Mouse (Mus musculus) limb, embryonic 13.5 days (tissue): ENCODE data around the gene Itga3. TPM values are rescaled to one million over a fixed set of nuclear protein-coding genes. Genes with fewer than 3 reads are reported as not detected.
"Not testable (repeated sequence)": the region's sequence is repeated elsewhere in the genome, so short reads cannot be mapped to it uniquely, and the experiment has no call there.

Source experiments
- ATAC-seq: fragments of 200-750 bp; cut with Nextera tagmentation; 2 replicates; pipeline ENCODE4 v1.8.0; 2017; ENCODE audit warnings: low read depth, moderate number of reproducible peaks, moderate TSS enrichment; ENCODE audit not compliant: low FRiP score
- H3K27ac ChIP-seq: fragments of 300-500 bp; sonication (generic); 2 replicates; pipeline ENCODE4 v1.5.1; 2015; ENCODE audit warnings: inconsistent platforms, mild to moderate bottlenecking, moderate library complexity
- H3K27me3 ChIP-seq: fragments of 300-500 bp; sonication (generic); 2 replicates; pipeline ENCODE4 v1.6.1; 2015; ENCODE audit warnings: mild to moderate bottlenecking, inconsistent platforms
- H3K36me3 ChIP-seq: fragments of 300-500 bp; sonication (generic); 2 replicates; pipeline ENCODE4 v1.6.1; 2015; ENCODE audit warnings: inconsistent platforms, mild to moderate bottlenecking, moderate library complexity
- H3K4me1 ChIP-seq: fragments of 300-500 bp; sonication (generic); 2 replicates; pipeline ENCODE4 v1.6.1; 2015; ENCODE audit warnings: inconsistent platforms
- H3K4me2 ChIP-seq: fragments of 300-500 bp; sonication (generic); replicated peaks from 2 replicates; pipeline ENCODE4 v1.6.1; 2015; ENCODE audit warnings: inconsistent platforms, mild to moderate bottlenecking, moderate library complexity
- H3K4me3 ChIP-seq: fragments of 300-500 bp; sonication (generic); 2 replicates; pipeline ENCODE4 v1.5.1; 2015; ENCODE audit warnings: moderate library complexity, mild to moderate bottlenecking, inconsistent platforms
- H3K9ac ChIP-seq: fragments of 300-500 bp; sonication (generic); 2 replicates; pipeline ENCODE4 v1.6.1; 2015; ENCODE audit warnings: mild to moderate bottlenecking, inconsistent platforms
- H3K9me3 ChIP-seq: fragments of 300-500 bp; sonication (generic); 2 replicates; pipeline ENCODE4 v1.6.1; 2016; ENCODE audit warnings: inconsistent platforms
- WGBS: fragments of 180-500 bp; shearing (Covaris S2); methylation state at CpG from one replicate; pipeline ENCODE4 v1.1.7; 2015; 5-methylcytosine and 5-hydroxymethylcytosine counted together
- polyA plus RNA-seq: library from polyadenylated mRNA; unstranded; fragments of >200 nt; fragmentation: Nextera tagmentation; extraction: Ambion mirVana; gene quantifications from 2 replicates; pipeline ENCODE4 v1.2.1, GENCODE M21; 2015

Itga3 gene
- polyA plus RNA-seq, 1 experiment from 2014 or later, result 8.9 TPM

DNA sequence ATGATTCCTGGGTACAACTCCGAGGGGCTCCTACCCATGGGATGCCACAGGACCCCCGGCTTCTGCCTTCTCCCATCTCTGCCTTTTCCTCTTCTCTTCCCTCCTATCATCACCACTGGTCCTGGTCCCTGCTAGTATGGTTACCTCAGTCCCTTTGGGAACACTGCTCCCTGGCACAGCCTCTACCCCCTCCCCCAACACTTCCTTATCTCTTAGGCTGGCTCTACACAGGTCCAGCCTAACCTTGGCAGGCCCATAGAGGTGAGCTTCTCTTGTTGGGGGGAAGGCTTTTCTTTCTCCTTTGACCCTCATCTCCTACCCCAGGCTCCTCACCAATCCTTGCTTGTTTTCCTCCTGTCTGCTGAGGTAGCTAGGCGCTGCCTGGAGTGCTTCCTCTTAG is 61.1 kb downstream of the Itga3 start:
- Histone ChIP-seq H3K27ac (no peak overlapping the region), H3K9me3 (no peaks in the 10 kb centered on the region), H3K36me3 (peaks cover 69% of the 10 kb centered on the region), H3K27me3 (no peaks in the 10 kb centered on the region; the same call in 1 of the 2 replicates), H3K4me1 (peaks cover 25% of the 10 kb centered on the region), H3K4me2 (no peak overlapping the region), H3K9ac (no peak overlapping the region), H3K4me3 (no peak overlapping the region)
- WGBS, result 77% methylated on average over 3 of the region's 3 CpGs
- no peak for ATAC-seq

DNA sequence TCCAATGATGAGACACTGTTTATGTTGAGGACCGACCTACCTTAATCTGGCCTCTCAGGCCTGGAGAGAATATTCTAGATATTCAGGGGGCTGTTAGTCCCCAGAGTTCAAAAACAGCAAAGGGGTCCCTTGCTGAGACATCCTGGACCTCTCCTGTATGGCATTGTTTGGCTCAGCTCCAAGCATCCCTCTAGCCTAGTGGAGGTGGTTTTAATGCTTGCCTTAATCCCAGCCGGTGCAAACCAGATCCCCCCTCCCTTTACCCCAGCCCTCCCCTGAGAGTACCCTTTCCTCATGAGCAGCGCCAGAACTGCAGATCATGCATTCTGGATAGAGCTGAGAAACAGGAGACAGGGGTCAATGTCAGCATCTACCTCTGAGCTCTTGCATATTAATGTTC is 64.1 kb downstream of the Itga3 start:
- peak overlapping the region; percentile 94 for H3K9ac ChIP-seq
- WGBS, result 31% methylated on average over 3 of the region's 3 CpGs
- H3K9me3 ChIP-seq, result no peaks in the 10 kb centered on the region
- no peak for ATAC-seq
- peaks cover 38% of the 10 kb centered on the region for H3K4me1 ChIP-seq
- H3K4me3 ChIP-seq, result peak overlapping the region; percentile 75
- H3K36me3 ChIP-seq, result peaks cover 44% of the 10 kb centered on the region
- H3K27me3 ChIP-seq, result no peaks in the 10 kb centered on the region
- no peak overlapping the region for H3K27ac ChIP-seq
- H3K4me2 ChIP-seq, result peak overlapping the region; percentile 85

DNA sequence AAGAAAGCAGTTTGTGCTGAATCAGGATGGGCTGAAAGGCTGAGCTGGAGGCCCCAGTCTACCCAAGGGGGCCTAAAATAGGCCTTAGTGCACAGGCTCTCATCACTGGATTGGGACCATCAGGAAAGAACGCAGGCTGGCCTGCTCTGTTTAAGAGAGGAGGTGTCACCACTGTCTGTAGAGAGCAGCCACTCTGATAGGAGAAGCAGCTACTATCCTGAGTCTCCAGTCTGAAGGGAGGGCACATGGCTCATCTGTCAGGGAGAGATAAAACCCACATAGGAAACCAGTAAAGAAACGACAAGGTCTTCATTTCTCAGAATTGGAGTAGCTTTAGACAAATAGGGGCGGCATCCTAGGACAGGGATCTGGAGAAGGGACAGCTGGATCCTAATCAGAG is 64.5 kb downstream of the Itga3 start:
- H3K9ac ChIP-seq, result peak overlapping the region; percentile 94
- H3K27me3 ChIP-seq, result no peaks in the 10 kb centered on the region
- peak overlapping the region; percentile 75 for H3K4me3 ChIP-seq
- H3K4me1 ChIP-seq, result peaks cover 42% of the 10 kb centered on the region
- no peaks in the 10 kb centered on the region for H3K9me3 ChIP-seq
- WGBS, result 57% methylated on average over 3 of the region's 3 CpGs
- H3K4me2 ChIP-seq, result peak overlapping the region; percentile 85
- ATAC-seq, result no peak
- H3K36me3 ChIP-seq, result peaks cover 40% of the 10 kb centered on the region
- H3K27ac ChIP-seq, result no peak overlapping the region

DNA sequence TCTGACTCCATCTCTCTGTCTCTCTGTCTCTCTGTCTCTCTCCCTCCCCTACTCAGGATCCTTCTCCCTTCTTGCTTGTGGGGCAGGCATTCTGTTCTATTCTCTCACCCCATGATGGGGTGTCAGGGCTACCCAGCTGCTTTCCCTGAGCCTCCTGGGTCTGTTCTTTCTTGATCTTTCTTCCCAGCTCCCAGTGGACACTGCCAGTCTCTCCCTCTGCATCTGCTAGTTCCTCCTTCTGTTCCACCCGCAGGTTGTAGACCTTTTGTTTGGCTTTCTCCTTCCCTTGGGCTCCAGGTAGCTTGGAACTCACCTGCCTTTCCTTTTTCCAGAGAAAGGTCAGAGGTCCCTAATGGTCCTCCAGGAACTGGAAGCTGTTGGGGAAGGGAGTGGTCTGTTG is 65.2 kb downstream of the Itga3 start:
- Histone ChIP-seq H3K9me3 (no peaks in the 10 kb centered on the region), H3K4me1 (peaks cover 46% of the 10 kb centered on the region), H3K9ac (peak overlapping the region; percentile 94), H3K36me3 (peaks cover 33% of the 10 kb centered on the region), H3K27ac (no peak overlapping the region; the same call in 1 of the 2 replicates), H3K4me3 (peak overlapping the region; percentile 75), H3K4me2 (peak overlapping the region; percentile 85), H3K27me3 (no peaks in the 10 kb centered on the region)
- ATAC-seq, result no peak
- 40% methylated on average over 1 of the region's 1 CpGs for WGBS

DNA sequence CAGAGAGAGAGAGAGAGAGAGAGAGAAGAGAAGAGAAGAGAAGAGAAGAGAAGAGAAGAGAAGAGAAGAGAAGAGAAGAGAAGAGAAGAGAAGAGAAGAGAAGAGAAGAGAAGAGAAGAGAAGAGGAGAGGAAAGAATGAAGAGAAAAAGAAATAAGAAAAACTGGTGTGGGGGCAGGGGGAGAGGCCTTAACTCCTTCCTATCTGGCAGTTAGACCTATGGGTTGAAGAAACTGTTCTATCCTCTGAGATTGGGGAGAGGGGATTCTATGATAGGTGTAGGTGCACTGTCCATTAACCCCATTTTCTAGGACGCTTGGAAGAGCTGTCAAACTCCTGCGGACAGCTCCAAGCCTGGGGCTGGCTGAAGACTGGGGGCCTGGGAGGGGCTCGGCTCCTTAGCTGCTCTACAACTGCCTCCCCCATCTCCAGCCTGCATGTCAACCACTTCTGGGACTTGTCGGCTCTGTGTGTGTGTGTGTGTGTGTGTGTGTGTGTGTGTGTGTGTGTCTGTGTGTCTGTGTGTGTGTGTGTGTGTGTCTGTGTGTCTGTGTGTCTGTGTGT is 65.7 kb downstream of the Itga3 start:
- H3K27me3 ChIP-seq, H3K27ac ChIP-seq, ATAC-seq, H3K9me3 ChIP-seq: not testable (repeated sequence)
- 12% methylated on average over 4 of the region's 4 CpGs for WGBS
- Histone ChIP-seq H3K36me3 (peaks cover 28% of the 10 kb centered on the region), H3K4me2 (peak overlapping the region; percentile 85), H3K4me3 (peak overlapping the region; percentile 75), H3K9ac (peak overlapping the region; percentile 94), H3K4me1 (peaks cover 51% of the 10 kb centered on the region)

DNA sequence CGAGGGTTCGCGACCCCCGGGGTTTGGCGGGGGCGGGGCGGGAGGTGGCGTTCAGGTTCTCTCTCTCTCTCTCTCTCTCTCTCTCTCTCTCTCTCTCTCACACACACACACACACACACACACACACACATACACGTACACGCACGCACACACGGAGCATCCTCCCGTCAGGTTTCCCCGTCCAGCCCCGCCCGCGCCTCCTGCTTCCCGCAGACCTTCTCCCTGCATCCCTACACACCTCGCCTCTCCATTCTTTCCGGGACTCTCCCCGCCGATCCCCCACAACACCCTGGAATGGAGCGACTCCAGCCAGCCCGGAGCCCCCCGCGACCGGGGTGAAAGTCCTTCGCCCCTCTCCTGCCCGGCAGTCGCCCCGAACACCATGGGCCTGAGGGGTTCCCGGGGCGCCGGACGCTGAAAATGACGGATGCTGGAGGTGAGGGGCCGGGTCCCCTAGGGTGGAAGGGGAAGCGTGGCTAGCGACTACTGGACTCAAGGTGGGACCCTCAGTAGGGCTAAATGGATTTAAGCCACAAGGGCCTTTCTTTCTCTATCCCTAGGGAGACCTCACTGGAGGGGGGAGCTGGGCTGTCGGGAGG is 66.4 kb downstream of the Itga3 start:
- peak; percentile 32; the same call in 1 of the 2 replicates for ATAC-seq
- Histone ChIP-seq H3K4me1 (peaks cover 53% of the 10 kb centered on the region), H3K4me2 (peak overlapping the region; percentile 85), H3K4me3 (peak overlapping the region; percentile 75), H3K27ac (peak overlapping the region; percentile 97), H3K9me3 (no peaks in the 10 kb centered on the region), H3K9ac (peak overlapping the region; percentile 94), H3K36me3 (peaks cover 28% of the 10 kb centered on the region), H3K27me3 (no peaks in the 10 kb centered on the region)
- WGBS, result 1% methylated on average over 37 of the region's 40 CpGs

DNA sequence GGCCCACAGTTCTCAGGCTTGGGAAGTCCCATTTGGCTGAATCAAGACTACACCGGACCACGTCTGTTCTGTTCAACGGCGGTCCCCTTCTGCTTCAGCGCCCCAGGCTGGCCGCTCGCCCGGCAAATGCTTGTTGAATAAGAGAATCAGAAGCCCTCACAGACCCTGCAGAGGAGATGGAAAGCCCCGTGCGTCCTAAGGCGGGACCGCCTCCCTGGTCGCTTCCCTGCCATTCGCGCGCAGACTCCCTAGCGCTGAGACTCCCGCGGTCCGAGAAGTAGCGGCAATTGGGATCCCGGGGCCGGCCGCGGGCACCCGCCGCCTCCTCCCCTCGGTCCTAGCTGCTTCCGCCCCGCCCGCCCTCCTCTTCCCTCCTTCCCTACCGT is 67.0 kb downstream of the Itga3 start, which contains the start of gene Samd14:
Samd14 (plus strand) TSS at position 251 of the 386 bp plus-strand sequence.
- peaks cover 28% of the 10 kb centered on the region for H3K36me3 ChIP-seq
- H3K27me3 ChIP-seq, result no peaks in the 10 kb centered on the region
- peak within 1 kb of the TSS; percentile 97 for H3K27ac ChIP-seq
- H3K9me3 ChIP-seq, result no peaks in the 10 kb centered on the region
- ATAC-seq, result peak; percentile 77
- WGBS, result under 1% methylated on average over 30 of the region's 32 CpGs
- peak within 1 kb of the TSS; percentile 85 for H3K4me2 ChIP-seq
- H3K4me3 ChIP-seq, result peak within 1 kb of the TSS; percentile 75
- H3K4me1 ChIP-seq, result peaks cover 53% of the 10 kb centered on the region
- peak within 1 kb of the TSS; percentile 94 for H3K9ac ChIP-seq

DNA sequence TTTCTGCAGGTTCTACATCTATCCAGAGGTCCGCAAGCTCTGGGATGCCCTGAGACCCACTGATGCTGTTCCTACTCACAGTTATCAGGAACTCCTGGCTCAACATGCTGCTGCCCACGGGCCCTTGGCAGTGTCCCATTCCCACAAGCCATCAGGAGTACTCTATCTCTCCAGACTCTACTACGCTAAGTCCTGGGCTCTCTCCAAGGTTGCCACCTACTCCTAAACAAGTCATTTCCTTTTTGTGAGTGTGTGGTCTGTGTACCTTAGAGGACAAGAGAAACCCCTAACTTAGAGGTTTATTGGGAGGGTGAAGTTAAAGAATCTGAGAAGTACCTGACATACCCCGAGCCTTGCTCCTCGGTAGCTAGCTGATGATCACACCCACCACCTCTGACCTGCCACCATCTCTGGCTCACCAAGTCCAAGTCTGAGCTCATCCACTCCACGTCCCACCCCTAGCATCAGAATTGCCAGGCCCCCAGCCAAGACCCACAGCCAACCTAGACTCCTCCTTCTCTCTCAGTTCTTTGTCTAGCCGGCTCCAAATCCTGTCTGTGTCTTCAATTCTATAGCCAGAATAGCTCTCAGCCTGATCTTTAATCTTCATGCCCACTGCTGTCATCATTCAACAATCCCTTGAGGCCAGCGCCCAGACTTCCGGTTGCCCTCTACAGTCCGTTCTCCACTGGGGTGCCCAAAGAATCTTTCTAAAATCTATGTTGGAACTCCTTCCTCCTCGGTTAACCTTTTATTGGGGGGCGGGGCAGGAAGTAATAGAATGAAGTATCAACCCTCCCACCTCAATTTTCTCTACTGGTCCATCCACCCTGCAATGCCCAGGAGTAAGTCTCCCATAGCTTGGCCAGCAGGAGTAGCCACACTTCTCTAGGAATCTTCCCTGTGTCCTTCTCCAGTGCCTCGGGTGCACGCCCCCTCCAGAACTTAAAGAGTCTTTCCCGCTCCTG is 67.7 kb downstream of the Itga3 start:
- 38% methylated on average over 15 of the region's 15 CpGs for whole genome bisulfite sequencing
- peaks cover 28% of the 10 kb centered on the region for H3K36me3 ChIP-seq
- H3K4me1 ChIP-seq, result peaks cover 52% of the 10 kb centered on the region
- no peaks in the 10 kb centered on the region for H3K9me3 ChIP-seq
- H3K4me2 ChIP-seq, result peak overlapping the region; percentile 85
- H3K27ac ChIP-seq, result peak overlapping the region; percentile 97
- H3K27me3 ChIP-seq, result no peaks in the 10 kb centered on the region
- peak overlapping the region; percentile 75 for H3K4me3 ChIP-seq
- H3K9ac ChIP-seq, result peak overlapping the region; percentile 94
- peak; percentile 42; the same call in 1 of the 2 replicates for ATAC-seq

DNA sequence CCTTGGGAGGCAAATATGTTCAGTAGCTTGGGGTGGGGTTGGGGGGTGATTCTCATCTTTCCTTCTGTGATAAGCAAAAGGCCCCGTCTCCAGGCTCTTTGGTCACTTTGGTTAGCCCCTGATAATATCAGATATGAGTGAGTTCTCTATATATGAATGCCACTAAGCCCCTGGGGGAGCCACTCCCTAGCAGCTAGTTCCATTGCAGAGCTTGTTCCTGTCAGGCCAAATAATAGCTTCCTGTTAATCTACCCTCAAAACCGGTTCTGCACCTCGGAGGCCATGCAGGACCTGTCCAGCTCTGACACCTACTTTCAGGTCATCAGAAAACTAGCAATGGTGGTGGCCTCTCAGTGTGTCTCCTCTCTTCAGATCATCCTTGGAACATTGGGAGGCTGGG is 69.2 kb downstream of the Itga3 start:
- H3K27ac ChIP-seq, result no peak overlapping the region; the same call in 1 of the 2 replicates
- H3K27me3 ChIP-seq, result no peaks in the 10 kb centered on the region
- H3K4me2 ChIP-seq, result peak overlapping the region; percentile 76
- peaks cover 35% of the 10 kb centered on the region for H3K36me3 ChIP-seq
- peaks cover 44% of the 10 kb centered on the region for H3K4me1 ChIP-seq
- H3K9ac ChIP-seq, result 0 out of 2 replicates have a peak overlapping the region, but pooled peaks have one; percentile 65
- ATAC-seq, result no peak
- no peaks in the 10 kb centered on the region for H3K9me3 ChIP-seq
- 75% methylated on average over 3 of the region's 3 CpGs for WGBS
- H3K4me3 ChIP-seq, result peak overlapping the region; percentile 45; the same call in 1 of the 2 replicates

DNA sequence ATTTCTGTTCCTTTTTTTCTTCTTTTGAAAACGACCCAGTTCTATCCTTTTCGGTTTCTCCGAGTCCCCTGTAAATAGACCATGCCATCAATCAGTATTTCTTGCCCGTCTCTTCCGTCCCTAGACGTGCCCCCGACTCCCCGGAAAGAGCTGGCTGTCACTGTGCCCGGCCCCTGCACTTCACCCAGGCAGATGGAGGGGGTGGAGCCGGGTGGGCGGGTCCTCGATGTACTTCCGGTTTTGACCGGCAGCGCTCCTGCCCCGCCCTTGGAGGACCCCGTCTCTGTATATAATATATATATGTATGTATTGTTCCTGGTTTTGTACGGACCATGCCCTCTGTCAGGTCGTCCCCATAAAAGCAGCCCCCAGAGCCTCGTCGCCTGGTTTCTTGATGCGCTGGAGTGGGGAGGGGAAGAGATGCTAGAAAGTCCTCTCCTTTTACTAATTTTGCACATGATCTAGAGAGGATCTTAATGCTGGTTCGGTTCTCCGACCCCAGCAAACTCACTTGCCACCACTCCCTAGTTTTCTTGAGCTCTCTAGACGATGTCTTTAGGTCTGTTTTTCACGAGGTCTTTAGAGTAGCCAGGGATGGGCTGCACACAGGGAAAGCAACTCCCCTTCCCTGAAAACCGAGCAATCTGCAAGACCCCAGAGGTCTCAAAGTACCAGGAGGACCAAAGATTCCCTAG is 69.9 kb downstream of the Itga3 start:
- Histone ChIP-seq H3K36me3 (peaks cover 42% of the 10 kb centered on the region), H3K4me1 (peaks cover 36% of the 10 kb centered on the region), H3K4me3 (peak overlapping the region; percentile 45), H3K4me2 (peak overlapping the region; percentile 76), H3K9me3 (no peaks in the 10 kb centered on the region), H3K9ac (peak overlapping the region; percentile 65), H3K27ac (peak overlapping the region; percentile 67), H3K27me3 (no peaks in the 10 kb centered on the region)
- WGBS, result 2% methylated on average over 27 of the region's 27 CpGs
- ATAC-seq, result peak; percentile 54

DNA sequence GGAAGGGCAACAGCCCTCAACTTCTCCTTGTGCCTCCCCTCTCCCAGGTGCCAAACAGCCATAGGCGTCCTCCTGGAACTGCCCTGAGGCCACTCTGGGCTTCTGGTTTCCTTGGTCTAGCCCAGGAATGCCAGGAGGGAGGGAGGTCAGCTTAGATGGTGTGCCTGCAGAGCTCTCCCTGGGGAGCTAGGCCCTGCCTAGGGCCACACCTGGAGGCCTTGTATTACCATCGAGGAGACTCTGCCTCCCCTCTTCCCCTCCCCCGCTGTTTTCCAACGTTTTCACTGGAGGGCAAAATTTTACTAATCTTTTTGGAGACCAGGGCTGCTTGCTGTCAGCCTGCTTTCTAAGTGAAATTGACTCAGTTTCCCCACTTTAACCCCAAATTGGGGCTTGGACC is 70.6 kb downstream of the Itga3 start:
- WGBS, result 37% methylated on average over 4 of the region's 4 CpGs
- Histone ChIP-seq H3K9me3 (no peaks in the 10 kb centered on the region), H3K27me3 (no peaks in the 10 kb centered on the region), H3K36me3 (peaks cover 47% of the 10 kb centered on the region), H3K4me3 (peak overlapping the region; percentile 45), H3K4me1 (peaks cover 31% of the 10 kb centered on the region), H3K27ac (peak overlapping the region; percentile 52), H3K9ac (peak overlapping the region; percentile 65), H3K4me2 (peak overlapping the region; percentile 76)
- no peak for ATAC-seq
